Mouse (Mus musculus) mesoderm, embryonic 11.5 days (tissue): ENCODE results near the gene Rom1.

Experiments used
- DNase-seq: peaks from one replicate; pipeline ENCODE4 v3.0.0-alpha.2; 2012; ENCODE audit warnings: low read depth, low spot score

The Rom1 gene

DNA sequence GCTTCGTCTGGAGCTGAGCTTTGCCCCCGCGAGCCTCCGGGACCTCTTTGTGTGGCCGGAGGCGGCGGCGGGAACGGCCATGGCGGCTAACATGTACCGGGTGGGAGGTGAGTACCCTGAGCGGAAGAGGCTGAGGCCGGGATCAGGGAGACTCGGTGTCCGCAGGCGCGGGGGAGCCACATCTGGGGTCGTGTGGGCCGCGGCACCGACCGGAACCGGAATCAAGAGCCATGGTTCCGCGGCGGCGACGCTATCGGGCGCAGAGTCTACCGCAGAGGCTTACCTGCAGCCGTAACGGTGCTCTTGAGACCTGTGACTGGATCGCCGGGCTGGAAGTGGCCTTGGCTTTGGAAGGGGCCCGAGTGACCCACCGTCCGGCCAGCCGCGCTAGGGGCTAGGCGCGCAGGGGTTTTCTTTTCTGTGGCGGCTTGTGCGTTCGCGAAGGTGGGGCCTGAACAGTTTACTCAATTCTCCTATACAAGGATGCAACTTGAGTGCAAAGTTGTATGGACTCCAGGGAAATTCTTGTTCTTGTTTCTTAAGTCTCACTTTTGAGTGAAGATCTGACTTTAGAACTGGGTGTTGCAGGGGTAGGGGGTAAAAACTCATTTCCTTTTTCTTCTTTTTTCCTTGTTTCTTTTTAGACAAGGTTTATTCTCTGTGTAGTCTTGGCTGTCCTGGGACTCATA is 13.3 kb upstream of the Rom1 start:
- DNase-seq = no peak

DNA sequence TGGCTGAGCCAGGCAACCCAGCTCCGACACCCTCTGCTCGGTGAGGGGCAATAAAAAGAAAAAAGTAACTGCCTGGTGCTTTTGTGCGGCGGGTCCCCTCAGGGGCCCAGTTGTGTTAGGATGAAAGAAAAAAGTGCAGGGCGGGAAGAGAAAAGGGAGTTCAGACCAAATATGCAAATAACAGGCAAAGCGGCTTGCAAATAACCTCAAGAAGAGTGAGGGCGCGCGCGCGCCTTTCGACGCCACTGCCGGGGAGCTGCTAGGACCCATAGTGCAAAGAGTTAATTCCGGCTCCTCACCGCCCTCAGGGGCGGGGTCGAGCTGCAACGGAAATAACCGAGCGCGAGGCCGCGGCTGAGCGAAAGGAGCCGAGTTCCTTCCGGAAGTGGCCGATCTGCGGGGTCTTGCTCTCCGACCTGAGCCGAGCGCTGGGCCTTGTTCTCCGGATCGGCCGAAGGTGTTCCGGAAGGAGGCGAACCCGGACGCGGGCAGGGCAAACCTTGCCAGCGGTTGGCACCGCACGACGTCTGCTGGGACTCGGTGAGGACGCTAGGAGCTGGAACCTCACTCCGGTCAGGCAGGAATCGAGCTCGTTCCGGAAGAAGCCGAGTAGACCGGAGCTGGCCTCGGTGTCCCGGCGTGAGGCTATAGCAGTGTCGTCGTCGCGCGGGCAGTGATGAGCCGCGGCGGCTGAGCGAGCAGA is 12.5 kb upstream of the Rom1 start, which contains the start of gene Mta2:
Mta2 (plus strand) TSS at position 361 of the 703 bp plus-strand sequence.
- peak; percentile 98 for DNase-seq

DNA sequence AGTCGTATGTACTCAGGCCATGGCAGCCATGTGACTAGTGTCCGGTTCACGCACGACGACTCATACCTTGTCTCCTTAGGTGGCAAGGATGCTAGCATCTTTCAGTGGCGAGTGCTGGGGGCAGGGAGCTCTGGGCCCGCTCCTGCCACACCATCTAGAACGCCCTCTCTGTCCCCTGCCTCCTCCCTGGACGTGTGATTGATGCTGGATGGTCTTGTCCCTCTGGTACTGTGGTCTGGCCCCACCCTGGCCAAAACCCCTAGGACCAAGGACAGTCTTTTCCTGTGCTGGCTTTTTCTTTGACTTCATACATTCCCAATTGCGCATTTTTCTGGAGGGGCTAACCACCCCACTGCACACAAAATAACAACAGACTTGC is 12.0 kb upstream of the Rom1 start:
- no peak for DNase-seq

DNA sequence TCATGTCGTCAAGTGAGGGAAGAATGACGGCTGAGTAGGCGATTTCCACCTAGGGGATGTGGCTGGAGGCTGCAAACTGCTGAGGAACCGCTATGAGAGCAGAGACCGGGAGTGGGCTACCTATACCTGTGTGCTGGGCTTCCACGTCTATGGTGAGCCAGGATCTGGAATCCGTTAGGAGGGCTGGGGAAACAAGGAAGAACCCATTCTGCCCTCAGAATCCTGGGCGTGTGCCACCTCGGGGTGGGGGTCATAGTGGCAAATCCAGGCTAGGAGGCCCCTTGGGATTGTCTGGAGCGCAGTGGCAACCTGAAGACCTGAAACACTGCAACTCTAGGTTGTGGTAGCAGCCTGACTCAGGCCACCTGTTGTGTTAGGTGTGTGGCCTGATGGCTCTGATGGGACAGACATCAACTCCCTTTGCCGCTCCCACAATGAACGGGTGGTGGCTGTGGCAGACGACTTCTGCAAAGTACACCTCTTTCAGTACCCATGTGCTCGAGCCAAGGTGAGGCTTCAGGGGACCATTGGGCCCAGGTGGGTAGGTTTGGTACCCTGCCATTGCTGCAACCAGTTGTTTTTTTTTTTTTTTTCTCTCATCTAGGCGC is 11.5 kb upstream of the Rom1 start:
- no peak for DNase-seq

DNA sequence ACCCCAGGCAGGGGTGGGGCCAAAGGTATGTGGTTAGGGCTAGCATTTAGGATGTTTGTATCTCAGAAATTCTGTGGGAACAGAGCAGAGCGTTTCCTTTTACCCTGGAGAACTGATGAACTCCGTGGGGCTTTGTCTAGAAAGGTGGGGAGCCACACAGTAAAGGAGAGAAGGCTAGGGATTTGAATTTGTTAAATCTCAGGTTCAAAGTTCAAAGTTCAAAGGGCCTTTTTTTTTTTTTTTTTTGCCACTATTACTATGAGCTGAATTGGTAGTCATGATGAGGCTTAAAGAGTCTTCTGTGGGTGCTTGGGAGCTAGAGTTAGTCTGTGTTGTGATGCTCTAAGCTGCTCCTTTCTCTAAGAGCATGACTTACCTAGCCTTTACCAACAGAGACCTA is 7.6 kb upstream of the Rom1 start:
- DNase-seq = no peak

GRCm38 (mm10) chr19:8930771-8931170 is 1.6 kb upstream of the Rom1 start:
- no peak for DNase-seq

GRCm38 (mm10) chr19:8930117-8930516 is 961 bp upstream of the Rom1 start:
- no peak for DNase-seq

DNA sequence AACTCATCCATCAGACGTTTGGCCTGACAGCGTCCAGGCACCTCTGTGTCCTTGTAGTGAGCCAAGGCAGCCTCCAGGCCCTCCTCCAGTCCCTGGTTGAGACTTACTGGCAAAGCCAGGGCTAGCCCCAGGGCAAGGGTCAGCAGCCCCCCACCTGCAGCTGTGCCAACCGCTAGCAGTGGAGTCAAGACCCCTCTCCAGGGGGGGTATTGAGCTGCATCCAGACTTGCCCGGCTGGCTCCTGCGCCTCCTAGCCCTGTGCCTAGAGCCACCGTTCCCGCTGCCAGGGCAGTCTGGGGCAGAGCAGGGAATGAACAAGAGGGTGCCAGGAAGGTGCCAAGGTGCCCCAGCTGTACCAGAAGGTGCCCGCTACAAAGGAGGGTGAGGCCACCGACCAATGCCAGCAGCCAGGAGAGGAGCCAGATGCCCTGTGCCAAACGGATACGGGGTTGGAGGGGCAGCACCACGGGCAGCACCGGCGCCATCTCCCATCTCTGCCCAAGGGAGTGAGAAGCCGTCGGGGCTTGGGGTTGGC is 400 bp downstream of the Rom1 start:
- DNase-seq = no peak

GRCm38 (mm10) chr19:8927891-8928525 is 1.1 kb downstream of the Rom1 start:
- DNase-seq = no peak

- DNase-seq = no peak
Observed at GRCm38 (mm10) chr19:8926766-8927165, 2.4 kb downstream of the Rom1 start.

DNA sequence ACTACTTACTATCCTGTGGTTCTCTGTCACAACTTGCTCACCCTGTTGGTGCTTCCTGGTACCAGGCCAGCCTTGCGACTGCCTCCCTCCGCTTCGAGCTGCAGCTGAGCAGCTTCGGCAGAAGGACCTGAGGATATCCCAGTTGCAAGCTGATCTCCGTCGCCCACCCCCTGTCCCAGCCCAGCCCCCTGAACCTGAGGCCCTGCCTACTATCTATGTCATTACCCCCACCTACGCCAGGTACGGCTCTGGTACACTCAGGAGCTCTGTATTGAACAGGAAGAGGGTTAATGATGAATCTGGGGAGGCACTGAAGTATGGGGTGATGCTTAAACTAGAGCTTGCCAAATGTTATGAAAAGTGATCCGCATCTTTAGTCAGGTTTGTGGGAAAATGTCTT is 7.4 kb downstream of the Rom1 start:
- DNase-seq = no peak

- peak; percentile 68 for DNase-seq
Observed at GRCm38 (mm10) chr19:8920836-8921291, 8.3 kb downstream of the Rom1 start.

DNA sequence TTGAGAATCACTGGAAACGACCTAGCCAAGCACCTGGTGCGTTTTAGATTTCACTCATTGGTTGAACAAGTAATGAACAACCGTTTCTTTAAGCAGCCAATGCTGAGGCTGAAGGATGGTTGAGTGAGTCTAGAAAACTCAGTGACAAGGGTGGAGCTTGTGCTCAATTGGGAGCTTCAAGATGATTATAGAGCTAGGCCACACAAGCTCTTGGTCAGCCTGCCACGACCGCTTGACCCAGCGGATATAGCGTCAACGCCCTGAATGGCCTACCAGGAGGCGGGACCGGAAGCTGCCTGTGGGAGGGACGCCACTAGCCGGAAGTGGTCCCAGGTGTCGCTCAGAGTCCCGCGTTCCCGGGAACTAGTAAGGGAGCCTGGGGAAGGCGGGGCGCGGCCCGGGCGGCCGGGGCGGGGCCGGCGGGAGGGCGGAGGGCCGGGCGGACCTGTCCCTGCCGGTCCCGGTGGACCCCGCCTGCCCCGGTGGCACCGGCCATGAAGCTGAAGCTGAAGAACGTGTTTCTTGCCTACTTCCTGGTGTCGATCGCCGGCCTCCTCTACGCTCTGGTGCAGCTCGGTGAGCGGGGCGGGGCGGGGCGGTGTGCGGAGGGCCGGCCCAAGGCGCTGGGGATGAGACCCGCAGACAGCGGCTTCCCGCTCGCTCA is 9.0 kb downstream of the Rom1 start, which contains the start of gene B3gat3:
B3gat3 (plus strand) TSS at position 302 of the 664 bp plus-strand sequence.
- DNase-seq = peak; percentile 94

- DNase-seq = no peak
Observed at GRCm38 (mm10) chr19:8919684-8920072, 9.5 kb downstream of the Rom1 start.

DNA sequence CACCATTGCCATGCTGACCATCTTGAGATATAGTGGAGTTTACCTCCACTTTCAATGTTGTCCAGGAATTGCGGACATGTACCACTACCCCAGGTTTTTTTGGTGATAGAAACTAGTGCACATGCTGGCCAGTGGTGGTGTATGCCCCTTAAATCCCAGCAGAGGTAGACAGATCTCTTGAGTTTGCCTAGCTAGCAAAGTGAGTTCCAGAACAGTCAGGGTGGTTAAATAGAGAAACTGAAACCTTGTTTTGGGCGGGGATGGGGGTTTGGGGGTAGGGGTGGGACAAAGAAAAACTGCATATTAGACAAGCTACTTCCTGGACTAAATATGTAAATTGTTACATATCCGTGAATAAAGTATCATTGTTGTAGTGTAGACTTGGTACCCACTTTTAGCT is 10.2 kb downstream of the Rom1 start:
- no peak for DNase-seq

DNA sequence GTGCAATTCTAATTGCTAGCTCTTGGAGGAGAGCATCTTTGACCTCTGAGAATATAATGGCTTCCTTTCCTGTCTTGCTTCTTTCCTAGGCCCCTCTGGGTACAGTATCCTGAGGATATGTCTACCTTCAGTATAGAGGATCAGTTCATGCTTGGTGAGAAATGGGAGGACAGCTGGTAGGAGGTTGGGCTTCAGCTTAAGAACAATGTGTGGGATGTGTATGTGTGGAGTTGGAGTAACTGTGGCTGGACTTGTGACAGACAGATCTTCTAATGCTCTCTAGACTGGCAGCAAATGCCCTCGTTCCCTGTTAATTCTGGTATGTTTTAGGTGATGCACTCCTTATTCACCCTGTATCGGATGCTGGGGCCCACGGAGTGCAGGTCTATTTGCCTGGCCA is 14.9 kb downstream of the Rom1 start:
- no peak for DNase-seq

GRCm38 (mm10) chr19:8911810-8912209 is 17.3 kb downstream of the Rom1 start:
- DNase-seq = no peak

DNA sequence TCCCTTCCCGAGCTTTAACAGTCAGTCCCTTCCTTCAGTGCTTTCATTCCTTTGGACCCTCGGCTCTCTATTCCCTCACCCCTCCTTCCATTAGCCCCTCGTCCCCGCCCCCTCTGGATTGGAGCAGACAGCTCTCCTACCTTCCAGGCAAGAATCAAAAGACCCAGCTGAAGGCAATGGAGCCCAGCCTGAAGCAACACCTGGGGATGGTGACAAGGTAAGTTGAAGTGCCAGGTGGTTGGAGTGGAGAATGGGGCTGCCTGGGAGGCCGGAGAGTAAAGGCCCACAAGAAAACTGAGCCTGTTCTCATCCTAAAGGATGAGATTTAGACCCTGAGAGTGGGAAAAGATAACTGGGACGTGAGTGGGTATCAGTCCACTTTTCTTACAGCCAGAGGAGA is 20.6 kb downstream of the Rom1 start:
- no peak for DNase-seq

DNA sequence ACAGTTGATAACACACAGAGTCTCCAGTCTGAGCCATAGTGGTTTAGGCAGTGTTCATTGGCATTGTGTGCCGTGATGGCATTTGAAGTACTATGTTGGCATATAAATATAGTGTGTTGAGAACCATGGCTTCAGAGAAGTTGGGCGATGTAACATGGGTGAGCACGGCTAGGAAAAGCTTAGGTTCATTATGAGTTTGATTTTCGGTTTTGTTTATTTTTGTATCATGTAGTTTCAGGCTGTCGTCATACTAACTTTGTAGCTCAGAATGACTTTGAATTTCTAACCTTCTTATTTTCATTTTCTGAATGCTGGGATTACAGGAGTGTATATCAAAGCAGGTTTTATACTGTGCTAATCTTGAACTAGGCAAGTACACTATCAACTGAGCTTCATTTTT is 25.7 kb downstream of the Rom1 start:
- DNase-seq = no peak

DNA sequence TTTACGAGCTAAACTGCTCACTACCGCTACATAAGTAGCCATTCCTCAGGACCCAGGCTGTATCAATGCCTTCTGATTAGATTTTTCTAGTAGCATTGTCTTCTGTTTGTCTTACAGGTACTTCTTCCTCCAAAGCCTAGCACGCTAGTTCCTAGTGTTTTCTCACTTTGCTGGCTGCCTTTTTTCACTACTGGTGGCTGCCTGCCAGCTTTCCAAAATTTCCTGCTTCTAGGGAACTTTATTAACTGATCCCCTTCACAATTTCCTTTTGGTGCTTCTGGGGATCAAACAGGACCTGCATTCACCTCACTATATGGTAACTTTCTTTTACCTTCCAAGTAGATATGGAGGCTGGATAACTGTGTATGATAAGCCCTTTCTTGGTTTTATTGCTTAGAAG is 30.1 kb downstream of the Rom1 start:
- DNase-seq = no peak

DNA sequence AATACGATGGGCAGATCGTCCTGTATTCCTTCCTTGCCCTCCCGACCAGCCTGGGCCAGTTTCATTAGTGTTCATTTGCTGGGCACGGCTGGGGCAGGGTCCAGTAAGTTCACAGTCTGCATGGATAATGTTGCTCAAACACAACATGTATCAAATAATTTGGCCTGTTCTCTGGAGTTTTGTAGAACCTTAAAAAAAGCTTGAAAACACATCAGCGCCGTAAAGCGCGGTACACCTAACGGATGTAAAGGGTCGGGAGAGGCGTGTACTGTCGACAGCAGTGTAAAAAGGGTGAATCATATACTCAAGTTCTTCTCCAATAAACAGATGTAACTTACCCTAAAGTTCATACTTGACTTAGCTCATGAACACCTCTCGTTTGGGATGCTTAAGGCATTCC is 30.6 kb downstream of the Rom1 start:
- no peak for DNase-seq
